Mouse (Mus musculus) Muller cell, postnatal 12 days (primary cell): ENCODE measurements at regions not wholly inside any gene's neighbourhood (a gene's known extent, or its start where the extent isn't known, plus 50 kb on each side); places are given as distances from the start of the nearest gene placed in this dataset.

Experiments used
- DNase-seq: peaks from one replicate; pipeline ENCODE4 v3.0.0-alpha.2; 2015; ENCODE audit errors: inconsistent ontology term

DNA sequence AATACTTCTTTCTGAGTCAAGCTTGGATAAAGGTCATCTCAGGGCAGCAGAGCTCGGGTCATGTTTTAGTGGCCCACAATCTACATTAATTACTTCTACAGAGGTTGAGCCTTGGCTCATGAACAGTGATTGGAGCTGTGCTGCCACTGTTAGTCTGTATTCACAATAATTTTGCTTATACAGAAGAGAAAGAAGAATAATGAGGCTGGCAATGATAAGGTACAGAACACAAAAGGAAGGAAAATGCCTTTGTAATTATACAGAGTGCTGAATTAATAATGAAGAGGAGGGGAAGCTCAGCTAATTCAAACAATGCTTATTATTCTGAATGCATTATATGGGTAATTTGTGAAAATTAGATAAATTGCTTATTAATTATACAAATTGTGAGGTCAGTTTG, 573.9 kb upstream of the Cblb start:
- peak; percentile 14 for DNase-seq

DNA sequence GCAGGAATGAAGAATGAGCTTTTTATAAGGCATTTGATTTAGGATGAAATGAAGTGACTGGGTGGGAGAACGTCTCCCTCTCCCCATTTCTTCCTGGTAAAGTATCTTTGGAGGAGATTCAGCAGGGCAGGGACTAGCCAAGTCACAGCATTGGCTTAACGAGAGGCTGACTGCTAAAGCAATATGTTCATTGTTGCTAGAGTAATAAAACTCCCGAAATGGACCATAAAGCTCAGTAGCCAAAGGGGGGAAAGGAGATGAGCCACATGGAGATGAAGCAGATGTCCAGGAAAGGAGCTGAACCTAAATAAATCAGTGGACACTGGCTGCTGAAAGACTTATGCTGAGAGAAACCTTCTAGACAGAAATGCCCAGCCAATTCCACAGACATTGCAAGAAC, 555.3 kb upstream of the Cblb start:
- DNase-seq = no peak

GRCm38 (mm10) chr16:51496096-51496495, 534.9 kb upstream of the Cblb start:
- DNase-seq = no peak

DNA sequence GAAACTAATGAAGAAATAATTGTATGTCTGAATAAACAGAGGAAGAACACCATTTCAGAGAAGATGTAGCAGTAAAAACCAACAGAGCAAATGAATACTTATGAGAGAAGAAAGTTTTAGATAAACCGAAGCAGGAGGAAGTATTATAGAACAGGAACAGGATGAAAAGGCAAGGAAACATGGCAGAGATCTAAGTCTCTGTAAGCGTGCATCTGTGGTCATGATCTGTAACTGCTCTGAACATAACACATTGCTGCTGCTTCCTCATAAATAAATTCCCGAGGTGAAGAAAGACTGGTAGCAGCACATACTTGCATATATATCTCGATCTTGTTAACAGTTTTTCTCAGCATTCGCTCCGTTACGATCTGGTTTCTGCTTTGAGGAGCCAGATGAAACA, 533.2 kb upstream of the Cblb start:
- no peak for DNase-seq

DNA sequence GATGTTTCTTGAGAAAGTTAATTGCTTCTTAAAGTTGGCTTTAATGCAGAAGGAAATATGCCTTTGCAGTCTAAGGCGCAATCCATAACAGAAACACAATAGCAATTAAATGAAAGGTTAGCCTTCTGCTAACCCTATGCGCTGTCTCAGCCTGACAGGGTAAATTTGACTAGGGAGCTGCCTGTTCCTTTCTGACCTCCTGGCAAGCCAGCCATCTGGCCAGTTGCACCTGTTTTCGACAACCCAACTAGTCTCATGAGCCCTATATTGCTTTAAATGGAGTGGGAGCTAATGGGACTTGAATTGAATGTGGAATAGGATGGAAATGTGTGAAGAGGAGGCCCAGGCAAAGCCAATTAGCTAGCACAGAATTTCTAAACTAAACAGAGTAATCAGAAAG, 513.9 kb upstream of the Cblb start:
- no peak for DNase-seq

- peak; percentile 4 for DNase-seq
Observed at GRCm38 (mm10) chr16:51520762-51521161, 510.3 kb upstream of the Cblb start.

DNA sequence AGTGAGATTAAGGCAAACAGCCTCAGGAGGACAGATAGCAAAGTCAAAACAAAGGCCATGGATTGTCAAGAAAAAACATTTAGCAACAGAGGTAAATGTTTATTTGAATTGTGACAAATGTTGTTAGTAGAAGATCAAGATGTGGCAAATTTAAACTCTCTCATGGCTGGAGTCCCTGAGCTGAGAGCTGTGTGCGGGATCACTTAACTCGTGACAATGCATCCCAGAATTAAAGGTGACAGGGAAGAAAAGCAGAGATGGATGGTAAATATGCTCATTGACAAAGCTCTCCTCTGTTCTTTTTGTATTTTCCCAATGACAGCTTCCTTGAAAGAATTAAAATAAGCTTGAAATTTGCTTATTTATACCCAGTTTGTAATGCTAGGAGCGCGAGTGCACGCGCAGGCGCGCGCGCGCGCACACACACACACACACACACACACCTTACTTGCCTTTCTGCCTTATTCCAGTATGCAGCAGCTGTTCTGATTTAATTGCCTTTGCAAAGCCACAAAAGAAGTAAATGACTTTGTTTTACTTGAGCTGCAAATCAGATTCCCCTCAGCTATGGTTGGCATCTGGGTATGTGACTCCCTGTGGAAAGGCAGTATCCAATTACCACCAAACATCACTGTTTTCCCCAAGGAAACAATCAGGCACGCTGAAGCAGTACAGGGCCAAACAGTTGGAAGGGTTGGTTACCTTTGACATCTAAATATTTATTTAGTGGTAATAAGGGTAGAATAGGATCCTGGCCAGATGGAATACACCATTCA, 509.5 kb upstream of the Cblb start:
- DNase-seq = peak; percentile 6

- DNase-seq = no peak
Observed at GRCm38 (mm10) chr16:51524023-51524422, 507.0 kb upstream of the Cblb start.

DNA sequence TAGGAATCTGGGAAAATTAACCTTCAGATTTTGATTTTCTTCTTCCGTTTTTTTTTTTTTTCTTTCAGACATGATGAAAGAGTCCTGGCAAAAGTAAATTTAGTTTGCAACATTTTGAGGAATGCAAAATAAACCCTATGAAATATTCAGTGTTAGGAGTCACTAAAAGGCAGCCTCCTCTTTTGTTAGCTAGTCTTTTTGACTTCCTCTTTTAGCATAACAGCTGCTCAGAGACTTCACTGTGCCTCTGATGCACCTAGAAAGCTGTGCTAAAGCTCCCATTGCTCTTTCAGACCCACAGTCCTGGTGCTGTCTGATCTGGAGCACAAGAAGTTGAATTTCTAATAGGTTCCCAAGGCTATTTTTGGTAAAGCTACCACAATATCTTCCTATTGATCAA, 498.5 kb upstream of the Cblb start:
- DNase-seq = no peak

DNA sequence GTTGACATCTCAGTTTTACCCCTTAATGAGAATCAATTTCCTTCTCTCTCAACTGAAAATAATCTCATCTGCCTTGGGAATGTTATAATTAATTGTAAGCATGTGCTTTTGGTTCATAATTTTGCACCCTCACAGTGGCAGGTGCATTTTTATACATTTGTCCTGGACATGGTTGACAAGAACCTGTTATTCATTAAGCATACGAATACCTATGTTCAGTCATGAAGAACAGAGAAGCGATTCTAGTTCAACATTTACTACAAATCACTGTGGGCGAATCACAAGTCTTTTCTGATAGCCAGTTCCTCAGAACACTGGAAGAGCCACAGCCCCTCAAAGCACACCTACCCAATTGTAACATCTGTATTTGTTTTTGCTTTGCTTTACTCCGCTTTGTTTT, 487.3 kb upstream of the Cblb start:
- DNase-seq = no peak

DNA sequence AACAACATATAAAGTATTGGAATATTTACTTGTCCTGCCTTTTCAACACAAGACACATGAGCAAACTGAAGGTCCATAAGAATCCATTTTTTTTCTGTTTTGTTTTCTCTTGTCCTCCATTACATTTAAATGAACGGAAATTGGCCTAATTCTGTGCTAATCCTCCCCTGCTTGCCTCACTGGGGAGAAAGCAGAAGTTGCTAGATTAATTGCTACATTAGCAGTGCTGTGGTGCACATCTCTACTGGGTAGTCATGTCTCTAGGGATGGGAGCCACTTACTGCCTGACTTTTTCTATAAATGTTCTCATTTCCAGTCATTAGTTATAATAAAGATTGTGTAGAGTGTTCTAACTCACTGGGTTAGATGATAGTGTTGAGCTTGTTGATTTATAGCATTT, 484.0 kb upstream of the Cblb start:
- no peak for DNase-seq

DNA sequence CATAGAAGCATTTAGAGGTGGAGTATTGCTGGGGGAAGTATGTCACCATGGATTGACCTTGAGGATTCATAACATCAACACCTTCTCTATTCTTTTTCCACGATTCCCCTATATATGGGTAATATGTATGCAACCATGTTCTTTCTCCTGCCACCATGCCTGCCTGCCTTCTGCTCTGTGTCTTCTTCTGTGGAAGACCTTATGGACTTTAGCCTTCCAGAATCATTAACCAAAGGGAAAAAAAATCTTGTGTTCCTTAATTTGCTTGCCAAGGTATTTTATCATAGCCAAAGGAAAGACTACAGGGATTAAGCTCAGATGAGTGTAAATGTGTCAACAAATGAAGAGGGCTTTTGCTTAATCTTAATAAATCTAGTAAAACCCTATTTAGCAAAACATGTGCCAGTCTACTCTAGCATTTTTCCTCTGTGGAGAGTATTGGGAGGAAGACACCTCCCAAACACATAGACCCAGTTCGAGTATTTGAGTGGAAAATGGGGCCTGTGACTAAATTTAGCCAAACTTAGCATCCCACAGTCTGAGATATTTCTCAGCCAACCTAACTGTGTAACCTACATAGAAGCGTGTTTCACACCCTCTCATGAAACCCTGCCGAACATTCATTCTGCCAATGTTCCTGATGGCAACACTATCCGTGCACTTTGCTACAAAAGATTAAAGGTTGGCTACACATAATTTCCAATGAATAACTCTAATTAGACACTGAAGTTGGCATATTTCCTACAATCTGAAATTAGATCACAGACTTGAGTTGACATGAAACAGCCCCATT, 468.0 kb upstream of the Cblb start:
- peak; percentile 32 for DNase-seq

DNA sequence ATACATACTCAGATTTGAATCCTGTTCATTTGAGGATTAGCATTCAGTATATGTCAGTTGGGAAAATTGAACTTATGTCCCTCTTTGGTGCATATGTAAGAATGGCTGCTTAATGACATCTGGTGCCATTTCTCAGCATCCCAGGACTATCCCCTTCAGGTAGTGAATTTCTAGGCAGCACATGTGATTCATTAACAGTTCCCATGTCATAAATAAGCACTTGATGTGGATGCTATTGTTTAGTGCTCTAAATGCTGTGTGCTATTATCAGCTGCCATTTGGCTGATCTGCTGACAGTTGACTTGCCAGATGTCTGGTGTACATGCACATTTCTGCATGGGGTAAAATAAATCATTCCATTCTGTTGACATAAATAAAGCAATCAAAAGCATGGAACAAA, 467.0 kb upstream of the Cblb start:
- DNase-seq = no peak

- no peak for DNase-seq
Observed at GRCm38 (mm10) chr16:51577915-51578593, 453.0 kb upstream of the Cblb start.

GRCm38 (mm10) chr16:51580525-51580924, 450.5 kb upstream of the Cblb start:
- no peak for DNase-seq

DNA sequence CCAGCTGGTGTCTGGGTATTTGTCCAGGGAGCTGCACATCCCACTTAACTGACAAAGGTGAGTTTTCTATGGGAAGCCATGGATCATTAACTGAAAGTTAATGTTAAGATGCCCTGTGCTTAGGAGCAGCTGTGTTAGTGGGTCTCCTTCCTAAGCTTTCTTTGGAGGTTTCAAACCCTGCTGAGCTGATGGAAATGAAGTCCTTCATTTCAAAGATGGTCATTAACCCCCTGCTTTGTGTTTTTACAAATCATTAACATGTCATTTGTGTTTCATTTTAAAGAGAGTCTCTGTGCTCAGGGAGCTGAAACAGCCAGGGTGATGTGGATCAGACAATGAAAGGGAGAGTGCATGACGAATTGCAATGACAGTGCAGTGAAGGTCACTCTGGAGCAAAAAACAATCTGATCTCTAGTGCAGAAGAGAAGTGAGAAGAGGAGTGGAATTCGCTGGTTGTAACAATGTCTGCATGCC, 441.1 kb upstream of the Cblb start:
- no peak for DNase-seq

- DNase-seq = no peak
Observed at GRCm38 (mm10) chr16:51617579-51617978, 413.4 kb upstream of the Cblb start.

- no peak for DNase-seq
Observed at GRCm38 (mm10) chr16:51646646-51647045, 384.4 kb upstream of the Cblb start.

DNA sequence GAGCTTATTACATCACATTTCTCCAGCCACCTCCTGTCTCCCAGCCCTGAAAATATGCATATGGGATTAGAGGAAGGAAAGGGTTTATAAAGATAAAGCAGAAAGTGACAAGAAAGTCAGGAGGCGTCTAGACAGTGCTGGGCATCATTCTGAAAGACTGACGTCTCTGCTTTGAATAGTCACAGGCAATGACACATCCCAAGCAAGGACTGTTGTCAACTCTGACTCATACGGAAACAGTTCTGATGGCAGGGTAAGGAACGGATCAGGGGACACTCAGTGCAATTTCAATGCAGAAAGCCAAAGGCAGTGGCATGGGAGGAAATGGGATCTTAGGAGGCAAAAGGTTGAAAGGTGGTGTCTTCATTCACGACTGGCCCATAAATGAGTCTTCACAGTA, 380.9 kb upstream of the Cblb start:
- peak; percentile 25 for DNase-seq

DNA sequence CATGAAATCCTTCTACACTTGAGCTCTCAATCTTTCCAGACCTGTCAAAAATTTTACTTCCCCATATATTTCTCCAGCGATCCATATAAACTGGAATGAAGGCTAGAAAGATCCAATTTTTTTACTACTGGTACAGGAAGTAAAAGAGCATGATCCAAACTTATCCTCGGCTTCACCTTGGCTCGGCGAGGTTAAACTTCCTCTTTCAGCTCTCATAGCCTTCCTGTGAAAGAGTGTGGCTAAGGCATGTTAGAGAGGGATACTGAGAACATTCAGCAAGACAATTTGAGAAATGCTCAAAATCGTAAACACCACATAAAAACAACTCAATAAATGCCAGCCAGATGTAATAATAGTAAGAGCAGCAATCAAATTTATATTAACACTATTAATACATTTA, 380.3 kb upstream of the Cblb start:
- no peak for DNase-seq

DNA sequence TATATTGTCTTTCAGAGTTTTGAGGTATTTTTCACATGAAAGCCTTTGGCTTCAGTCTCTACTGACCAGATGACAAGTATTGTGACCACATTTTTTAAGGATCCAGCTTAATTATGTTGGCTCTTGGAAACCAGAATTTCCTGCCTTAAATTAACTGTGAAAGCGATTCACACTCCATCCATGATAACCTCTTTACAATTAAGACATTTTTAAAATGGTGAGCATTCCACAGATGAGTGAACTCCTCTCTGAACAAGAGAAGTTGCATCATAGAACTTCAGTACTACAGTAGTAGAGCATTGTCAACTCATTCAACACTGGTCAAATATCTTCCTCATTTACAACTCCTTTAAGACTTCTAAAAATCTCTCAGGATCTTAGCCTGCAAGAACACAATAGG, 369.3 kb upstream of the Cblb start:
- peak; percentile 86 for DNase-seq

DNA sequence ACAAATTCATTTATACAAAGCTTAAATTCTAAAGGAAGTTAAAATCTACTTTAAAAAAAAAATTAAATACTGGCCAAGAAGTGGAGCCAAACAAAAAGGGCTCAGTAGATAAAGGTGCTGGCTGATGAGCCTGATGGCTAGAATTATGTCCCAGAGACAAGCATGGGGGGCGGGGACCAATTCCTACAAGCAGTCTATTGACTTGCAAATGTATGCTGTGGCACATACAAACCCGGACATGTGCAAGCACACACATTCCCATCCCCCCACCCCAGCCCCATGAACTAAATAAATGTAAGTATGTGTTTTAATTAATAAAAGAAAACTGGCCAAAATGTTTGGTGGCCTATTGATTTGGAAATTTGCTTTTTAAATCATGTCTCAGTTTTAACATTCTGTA, 366.7 kb upstream of the Cblb start:
- no peak for DNase-seq

DNA sequence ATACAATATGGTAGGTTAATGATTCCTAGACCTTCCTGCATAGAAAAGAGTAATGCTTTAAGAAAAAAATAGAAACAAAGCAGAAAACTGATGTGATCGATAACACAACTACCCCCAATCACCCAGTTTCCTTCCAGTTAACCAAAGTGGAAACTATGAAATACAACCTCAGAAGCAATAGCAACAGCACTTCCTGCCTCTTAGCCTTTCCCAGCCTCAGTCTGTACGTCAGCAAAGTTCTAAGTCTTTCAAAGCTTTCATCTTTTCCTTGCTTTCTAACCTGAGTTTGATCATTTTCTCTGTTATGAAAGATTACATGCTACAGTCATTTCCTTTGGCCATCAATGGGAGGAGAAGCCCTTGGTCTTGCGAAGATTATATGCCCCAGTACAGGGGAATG, 355.9 kb upstream of the Cblb start:
- DNase-seq = no peak
